Mouse (Mus musculus): ENCODE data around the gene Slc35f6. TPM values are rescaled to one million over a fixed set of nuclear protein-coding genes. Genes with fewer than 3 reads are reported as not detected.

The Slc35f6 gene
- total RNA-seq (2014; fragmentation: Nextera tagmentation), result 18.5 and 23.4 TPM in 2 replicates
- total RNA-seq (2017), result 6.8 and 8.9 TPM in 2 replicates

DNA sequence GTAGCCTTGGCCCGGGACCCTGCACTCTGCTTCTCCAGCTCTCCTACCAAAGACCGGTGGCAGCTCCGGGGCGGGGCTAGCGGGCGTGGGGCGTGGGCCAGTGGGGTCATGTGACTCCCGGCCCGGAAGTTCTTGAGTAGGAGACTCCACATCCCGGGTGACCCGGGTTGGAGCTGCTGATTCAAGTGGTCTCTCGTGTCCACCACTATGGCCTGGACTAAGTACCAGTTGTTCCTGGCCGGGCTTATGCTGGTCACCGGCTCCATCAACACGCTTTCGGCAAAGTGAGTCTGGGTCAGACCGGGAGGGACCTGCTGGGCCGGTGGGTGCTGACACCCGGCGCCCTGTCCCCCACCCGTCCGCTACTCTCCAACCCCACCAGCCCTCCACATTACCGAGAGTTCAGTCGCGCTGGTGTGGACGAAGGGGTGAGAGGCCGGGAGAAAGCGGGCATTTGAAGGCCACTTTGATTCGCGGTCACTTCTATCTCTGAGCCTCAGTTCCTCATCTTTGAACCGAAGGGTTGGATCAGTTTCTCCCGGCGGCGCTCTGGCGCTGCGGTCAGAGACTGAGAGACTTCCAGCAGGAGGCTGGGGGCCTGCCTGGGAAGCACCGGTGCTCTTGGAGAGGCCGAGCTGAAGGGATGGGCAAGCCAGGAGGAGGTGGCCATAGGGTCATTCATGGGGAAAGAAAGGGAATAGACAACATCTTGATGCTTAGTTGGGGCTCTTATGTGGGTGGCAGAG is at the start of gene Slc35f6:
TSS of gene Slc35f6 (plus strand) at position 119 of the 746 bp plus-strand sequence.
- peak; percentile 93 for ATAC-seq (replicated peaks; ENCODE audit: low FRiP score, low TSS enrichment, poor library complexity, severe bottlenecking)

DNA sequence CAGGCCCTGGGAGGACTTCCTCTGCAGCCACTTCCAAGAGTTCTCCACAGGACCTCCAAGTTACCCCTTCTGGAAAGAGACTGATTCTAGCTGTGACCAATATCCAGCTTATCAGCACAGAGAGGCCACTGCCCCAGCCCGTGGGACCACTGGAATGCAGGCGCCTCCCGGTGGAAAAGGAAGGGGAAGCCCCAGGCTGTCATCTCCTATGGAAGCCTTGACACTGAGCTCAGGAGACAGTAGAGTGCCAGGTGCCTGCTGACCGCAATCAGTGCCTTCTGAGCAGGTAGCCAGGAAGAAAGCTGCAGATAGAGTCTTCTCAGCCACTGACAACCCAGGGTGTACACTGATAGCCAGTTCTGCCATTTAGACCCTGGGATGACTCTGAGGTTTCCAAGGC is 46.3 kb upstream of the Slc35f6 start:
- no peak for ATAC-seq (replicated peaks; ENCODE audit: low FRiP score, low TSS enrichment, poor library complexity, severe bottlenecking)

DNA sequence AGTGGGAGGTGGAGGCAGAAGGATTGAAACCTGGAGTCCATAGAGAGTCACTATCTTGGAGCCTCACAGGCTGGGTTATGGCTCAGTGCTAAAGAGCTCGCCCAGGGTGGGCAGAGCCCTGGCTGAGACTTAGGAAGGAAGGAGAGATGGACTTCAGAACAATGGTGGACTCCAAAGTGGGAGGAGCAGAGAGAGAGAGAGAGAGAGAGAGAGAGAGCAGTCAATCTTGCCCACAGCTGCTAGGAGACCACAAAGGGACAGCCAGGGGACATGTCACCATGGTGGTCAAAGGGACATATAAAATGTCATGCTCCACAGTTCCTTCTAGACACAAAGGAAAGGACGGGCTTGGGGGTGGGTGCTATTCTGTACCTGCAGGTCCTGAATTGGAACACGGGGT is 44.5 kb upstream of the Slc35f6 start:
- no peak for ATAC-seq (replicated peaks; ENCODE audit: low FRiP score, low TSS enrichment, poor library complexity, severe bottlenecking)

DNA sequence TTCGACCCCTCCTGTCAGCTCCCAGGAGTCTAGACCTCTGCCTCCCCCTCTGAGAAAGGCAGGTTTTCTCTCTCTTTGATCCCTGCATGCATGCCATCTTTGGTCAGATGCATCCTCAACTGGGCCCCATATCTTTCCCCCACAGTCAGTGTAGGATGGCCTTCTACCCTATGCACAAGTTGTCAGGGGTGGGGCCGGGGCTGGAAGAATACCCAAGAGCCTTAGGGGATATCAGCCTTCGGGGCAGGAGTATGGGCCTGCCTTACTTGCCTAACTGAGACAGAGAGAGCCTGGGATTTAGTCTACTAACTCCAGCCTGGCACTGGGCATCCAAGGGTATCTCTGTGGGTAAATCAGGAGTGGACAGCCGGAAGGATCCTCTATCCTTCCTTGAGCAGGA is 43.8 kb upstream of the Slc35f6 start:
- ATAC-seq (replicated peaks; ENCODE audit: low FRiP score, low TSS enrichment, poor library complexity, severe bottlenecking), result no peak

DNA sequence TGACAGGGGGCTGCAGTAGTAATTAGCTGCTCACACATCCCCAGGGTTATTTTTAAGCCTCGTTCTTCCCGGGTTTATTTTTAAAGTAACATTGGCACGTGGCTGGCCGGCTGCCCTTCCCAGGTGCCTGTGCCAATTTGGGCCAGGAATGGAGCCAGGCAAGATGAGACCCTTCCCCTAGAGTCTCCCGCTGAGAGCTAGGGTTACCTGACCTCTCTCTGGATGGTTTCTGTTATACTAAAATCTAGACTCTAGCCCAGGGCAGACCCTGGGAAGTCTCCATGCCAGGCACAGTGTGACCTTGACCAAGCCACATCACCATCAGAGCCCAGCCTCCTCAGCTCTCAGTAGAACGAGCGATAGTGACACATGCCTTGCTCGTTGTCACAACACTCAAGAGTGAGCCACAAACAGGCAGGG is 43.0 kb upstream of the Slc35f6 start:
- ATAC-seq (replicated peaks; ENCODE audit: low FRiP score, low TSS enrichment, poor library complexity, severe bottlenecking), result no peak

DNA sequence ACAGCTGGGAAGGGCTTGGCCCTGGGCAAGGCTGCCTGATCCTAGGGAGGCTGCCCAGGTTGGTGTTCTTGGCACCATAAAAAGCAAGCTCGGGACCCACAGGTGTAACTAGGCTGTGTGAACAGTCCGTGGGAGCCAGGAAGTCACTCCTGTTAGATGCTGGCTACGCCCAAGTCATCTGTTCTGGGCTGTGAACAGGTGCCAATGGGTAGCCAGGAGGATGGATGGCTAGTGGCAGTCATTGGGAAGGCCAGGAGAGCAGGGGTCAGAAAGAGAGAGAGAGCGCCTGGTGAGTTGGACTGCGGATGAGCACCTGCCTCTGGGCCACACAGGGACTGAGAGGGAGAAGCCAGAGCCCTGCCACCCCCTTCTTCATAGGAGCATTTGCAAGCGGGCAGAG is 42.1 kb upstream of the Slc35f6 start:
- ATAC-seq (replicated peaks; ENCODE audit: low FRiP score, low TSS enrichment, poor library complexity, severe bottlenecking), result no peak

DNA sequence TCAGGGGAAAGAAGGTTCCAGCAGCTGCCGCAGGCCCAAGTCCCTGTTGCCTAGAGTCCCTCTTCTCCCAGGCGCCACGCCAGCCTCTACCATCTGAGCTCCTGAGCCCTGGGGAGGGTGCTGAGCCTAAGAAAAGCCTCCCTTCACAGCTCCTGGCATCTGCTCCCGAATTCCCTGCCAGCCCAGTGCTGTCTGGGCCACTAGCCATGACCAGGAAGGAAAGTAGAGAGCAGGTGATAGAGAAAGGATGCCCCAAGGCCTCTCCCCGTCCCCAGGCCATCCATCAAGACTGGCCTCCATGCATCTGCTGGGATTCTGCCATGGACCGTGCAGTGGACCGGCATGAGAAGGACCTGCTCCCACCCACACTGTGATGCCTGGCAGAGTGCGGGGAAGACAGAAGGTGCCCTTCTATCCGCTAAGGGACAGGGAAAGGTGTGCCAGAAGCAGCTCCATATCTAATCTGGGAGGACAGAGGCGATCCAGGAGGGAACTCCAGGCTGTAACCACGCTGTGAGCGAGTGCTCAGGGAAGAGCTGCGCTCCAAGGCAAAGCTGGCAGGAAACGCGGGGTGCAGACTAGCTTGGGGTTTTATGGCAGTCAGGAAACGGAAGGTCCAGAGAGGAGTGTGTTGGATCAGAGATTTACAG is 41.2 kb upstream of the Slc35f6 start:
- ATAC-seq (replicated peaks; ENCODE audit: low FRiP score, low TSS enrichment, poor library complexity, severe bottlenecking), result no peak

DNA sequence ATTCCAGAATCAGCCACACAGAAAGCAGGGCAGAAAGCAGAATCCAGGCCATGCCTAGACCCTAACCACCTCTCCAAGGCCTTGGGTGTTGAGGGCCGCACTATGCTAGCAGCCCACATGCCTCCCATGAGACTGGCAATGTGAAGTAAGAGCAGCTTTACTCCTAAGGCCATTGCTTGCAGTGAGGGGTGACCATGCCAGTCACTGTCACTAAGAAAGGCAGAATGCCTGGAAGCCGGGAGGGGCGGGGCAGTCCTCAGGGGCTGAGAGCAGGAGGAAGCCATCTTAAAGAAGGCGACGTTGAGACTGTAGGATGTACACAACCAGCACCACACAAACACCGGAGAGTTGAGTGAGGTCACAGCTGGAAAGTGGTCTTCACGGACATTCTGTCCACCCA is 38.6 kb upstream of the Slc35f6 start:
- no peak for ATAC-seq (replicated peaks; ENCODE audit: low FRiP score, low TSS enrichment, poor library complexity, severe bottlenecking)

DNA sequence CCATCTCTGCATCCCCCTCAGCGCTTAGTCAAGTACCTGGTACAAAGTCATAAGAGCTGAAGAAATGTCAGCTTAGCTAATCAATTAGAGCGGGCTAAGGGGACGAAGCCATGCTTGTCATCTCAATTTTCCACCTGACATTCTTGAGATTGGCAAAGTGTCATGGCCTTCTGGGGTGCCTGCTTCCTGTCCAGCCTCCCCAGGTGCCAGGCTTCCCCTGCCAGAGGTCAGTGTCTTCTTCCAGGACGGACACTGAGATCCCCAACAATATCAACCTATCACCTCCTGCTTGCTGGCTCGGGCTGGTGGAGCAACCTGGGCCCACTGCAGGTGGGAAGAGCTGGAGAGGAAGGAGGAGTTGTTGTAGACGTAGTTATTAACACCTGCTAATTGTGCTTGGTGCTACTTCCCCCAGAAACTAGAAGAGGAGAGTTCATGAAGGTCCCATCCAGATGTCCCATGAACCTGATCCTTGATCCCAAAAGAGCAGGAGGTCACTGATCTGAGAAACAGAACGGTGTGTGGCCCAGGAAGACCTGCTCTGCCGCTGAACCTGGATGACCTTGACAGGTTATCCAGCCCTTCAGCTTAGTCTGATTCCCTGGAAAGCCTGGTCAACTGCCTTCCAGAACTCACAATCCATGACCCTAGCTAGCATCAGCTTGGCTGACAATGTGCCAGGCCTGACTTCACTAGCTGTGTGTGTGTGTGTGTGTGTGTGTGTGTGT is 37.7 kb upstream of the Slc35f6 start:
- no peak for ATAC-seq (replicated peaks; ENCODE audit: low FRiP score, low TSS enrichment, poor library complexity, severe bottlenecking)

DNA sequence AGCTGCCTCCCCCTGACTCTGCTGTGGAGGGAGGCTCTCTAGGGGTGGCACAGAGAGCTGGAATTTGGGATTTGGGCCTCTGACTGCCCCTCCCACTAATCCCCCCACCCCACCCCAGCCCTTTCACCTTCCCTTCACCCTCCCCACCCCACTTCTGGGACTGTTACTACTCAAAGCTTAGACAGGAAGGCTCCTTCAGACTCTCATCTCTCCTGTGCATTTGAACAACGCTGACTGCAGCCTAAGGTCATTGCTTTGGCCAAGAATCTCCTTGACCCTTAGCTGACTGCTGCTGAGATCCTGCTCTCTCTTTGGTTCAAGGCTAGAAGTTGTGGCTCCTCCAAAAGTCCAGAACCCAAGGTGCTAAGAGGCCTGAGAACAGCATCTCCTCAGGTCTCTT is 36.6 kb upstream of the Slc35f6 start:
- ATAC-seq (replicated peaks; ENCODE audit: low FRiP score, low TSS enrichment, poor library complexity, severe bottlenecking), result no peak

DNA sequence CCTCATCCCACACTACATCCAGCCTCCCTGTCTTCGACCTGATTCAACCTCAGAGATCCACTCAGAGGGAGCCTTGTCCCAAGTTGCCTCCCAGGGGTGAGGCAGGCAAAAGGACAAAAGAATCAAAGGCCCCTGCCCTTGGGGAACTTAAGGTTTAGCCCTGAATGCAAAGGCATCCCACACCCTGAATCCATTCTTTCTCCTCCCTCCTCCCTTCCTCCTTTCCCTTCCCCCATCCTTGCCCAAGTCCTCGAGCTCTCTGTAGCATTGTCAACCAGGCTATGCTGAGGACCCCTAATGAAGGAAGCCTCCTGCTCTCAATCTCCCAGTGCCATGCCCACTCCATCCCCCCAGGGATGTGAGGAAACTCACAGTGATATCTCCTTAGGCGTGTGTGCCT is 36.0 kb upstream of the Slc35f6 start:
- ATAC-seq (replicated peaks; ENCODE audit: low FRiP score, low TSS enrichment, poor library complexity, severe bottlenecking), result no peak

DNA sequence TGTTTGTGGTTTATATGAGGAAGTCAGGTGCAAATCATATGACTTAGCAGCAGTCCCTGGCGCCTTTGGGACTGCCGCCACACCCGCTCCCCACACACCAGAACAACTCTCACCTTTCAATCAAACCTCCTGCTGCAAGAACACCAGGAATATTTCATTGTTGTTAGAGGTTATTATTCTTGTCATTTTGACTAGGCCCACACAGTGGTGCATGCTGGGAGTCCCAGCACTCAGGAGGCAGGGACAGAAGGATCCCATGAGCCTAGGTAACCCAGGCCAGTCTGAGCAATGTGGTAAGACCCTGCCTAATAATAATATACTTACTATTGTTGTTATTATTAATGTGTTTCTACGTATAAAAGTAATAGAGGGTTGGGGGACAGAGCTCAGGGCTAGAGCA is 35.2 kb upstream of the Slc35f6 start:
- ATAC-seq (replicated peaks; ENCODE audit: low FRiP score, low TSS enrichment, poor library complexity, severe bottlenecking), result no peak

DNA sequence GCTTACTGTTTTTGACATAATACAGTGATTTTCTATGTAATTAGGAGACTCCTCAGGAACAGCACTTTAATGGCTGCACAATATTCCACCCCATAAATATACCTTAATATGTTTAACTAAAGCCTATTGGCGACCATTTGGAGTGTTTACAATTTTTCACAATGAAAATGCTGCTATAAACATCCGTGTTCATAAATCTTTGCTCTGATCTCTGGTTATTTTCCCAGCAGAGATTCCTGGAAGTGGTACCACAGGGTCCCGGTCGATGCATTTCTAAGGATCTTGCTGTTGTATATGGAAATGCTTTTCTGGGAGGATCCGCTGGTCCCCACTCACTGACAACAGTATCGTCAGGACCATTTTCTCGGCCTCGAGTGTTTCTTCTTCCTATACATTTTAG is 34.5 kb upstream of the Slc35f6 start:
- no peak for ATAC-seq (replicated peaks; ENCODE audit: low FRiP score, low TSS enrichment, poor library complexity, severe bottlenecking)

DNA sequence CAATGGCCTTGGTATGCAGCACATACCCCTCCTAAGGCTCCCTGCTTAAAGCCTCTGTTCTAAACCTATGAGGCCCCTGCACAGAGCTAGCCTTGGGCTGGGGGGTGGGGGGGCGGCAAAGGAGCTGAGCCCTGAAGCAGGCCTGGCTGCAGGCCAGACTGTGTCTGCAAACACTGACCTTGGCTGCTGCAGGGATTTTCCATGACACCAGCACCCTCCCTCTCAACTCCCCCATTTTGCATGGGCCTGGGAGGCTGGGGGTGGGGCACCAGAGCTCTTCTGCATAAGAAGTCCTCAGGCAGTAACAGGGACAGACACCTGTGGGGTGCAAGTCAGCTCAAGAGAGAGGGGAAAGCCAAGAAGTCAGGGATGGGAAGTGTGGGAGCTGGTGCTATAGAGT is 33.5 kb upstream of the Slc35f6 start:
- no peak for ATAC-seq (replicated peaks; ENCODE audit: low FRiP score, low TSS enrichment, poor library complexity, severe bottlenecking)

DNA sequence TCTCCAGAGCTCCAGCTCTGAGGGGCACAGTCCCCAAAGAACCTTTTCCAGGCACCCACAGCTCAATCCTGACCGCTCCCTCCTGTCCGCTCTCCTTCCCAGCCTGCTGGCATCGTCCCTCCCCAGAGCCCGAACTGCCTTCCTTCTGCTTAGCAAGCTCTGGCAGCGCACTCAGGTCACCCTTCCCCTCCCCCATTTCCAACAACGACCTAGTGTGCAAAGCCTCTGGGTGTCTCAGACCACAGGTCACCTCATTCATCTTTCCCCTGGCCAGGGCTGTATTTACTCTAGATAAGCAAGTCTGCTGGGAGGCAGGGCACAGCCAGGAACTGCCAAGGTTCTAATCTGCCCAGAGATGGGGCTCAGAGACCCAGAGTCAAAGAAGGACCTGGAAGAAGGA is 32.3 kb upstream of the Slc35f6 start:
- no peak for ATAC-seq (replicated peaks; ENCODE audit: low FRiP score, low TSS enrichment, poor library complexity, severe bottlenecking)

DNA sequence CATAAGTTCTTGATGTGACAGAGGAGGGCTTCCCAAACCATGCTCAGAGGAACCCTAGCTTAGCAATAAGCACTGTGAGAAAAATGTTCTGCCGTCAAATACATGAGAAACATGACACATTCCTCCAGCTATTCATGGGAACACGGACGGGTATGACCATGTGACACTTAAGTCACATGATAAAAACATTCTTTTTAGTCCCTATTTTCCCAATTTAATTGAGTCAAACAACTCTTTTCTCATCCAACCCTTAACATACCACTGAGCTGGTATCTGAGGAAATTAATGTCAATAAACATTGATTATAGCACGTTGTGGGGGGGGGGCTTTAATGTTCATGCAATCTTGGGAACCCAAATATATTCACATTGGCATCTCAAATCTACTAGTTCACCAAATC is 31.9 kb upstream of the Slc35f6 start:
- no peak for ATAC-seq (replicated peaks; ENCODE audit: low FRiP score, low TSS enrichment, poor library complexity, severe bottlenecking)

DNA sequence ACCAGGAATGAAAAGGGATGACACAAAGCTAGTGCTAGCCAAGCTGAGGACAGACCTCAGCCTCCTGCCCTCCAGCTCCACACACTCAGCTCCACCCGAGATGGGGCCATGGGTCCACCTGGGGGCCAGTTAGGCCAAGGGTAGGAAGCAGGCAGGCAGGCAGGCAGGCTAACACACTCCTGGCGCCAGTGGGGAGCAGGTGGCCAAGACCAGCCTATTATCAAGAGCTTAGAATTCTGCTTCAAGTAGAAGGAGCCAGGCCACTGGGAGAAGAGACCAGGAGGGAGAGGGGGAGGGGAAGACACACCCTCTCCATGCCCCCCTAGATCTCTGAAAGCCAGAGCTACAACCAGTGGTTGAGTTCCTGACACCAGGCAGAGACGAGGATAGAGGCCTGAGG is 31.1 kb upstream of the Slc35f6 start:
- no peak for ATAC-seq (replicated peaks; ENCODE audit: low FRiP score, low TSS enrichment, poor library complexity, severe bottlenecking)

DNA sequence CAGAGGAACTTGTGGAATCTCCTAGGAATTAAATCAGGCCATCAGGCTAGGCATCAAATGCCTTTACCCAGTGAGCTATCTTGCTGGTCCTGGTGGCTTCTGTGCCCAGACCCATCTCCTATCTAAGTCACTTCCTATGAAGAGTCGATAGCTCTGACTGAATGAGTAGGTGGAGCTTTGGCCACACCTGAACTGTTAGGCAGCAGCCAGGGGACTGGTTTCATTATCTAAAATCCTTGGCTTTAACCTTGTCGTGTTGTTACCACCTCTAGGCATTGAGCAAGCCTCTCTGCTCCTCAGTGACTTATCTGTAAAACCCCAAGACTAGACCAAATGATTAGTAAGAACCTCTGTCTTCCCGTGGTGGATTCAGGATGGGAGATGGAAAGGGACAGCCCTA is 30.4 kb upstream of the Slc35f6 start:
- no peak for ATAC-seq (replicated peaks; ENCODE audit: low FRiP score, low TSS enrichment, poor library complexity, severe bottlenecking)

DNA sequence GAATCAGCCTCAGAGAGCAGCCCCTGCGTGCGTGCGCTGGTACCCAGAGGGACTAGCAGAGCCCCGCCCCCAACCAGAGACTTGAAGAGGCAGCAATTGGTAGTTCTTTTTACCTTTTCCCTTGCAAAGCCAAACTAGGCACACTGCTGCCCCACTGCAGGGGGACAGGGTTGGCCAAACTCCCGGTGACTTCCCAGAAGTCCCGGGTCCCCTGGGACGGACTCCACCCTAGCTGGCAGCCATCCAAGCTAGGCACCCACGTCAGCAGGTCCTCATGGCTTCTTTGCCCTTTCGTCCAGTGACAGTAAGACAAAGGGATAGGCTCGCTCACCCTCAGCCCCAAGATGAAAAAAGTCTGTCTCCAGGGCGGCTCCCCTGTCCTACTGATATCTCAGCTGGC is 29.9 kb upstream of the Slc35f6 start:
- ATAC-seq (replicated peaks; ENCODE audit: low FRiP score, low TSS enrichment, poor library complexity, severe bottlenecking), result no peak

DNA sequence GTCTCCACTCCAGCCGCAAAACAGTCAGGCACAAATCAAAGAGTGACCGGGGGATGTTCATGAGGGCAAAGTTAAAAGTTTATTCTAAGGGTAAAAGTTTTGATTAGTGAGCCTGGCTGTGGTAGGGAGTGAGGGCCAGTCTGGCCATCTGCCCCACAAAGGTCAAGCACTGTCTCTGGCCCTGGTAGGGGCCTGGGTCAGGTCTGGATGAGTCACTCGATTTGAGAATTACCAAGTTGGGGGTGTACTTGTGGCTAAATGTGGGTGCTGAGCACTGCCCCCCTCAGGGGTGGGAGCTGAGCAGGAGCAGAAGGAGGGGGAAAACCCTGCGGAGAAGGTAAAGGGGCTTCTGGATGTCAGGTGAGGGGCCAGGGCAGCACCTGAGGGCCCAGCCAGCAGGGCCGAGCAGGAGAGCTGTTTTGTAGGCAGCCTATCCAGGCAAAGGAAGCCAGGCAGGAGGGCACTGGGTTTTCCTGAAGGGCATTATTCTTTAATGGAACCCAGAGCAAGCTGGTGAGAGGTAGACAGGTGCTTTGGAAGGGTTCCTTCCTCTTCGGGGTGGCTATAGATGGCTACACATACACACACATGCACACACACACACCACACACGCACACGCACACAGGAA is 29.2 kb upstream of the Slc35f6 start:
- ATAC-seq (replicated peaks; ENCODE audit: low FRiP score, low TSS enrichment, poor library complexity, severe bottlenecking), result no peak

Measured in megakaryocyte-erythroid progenitor cell, adult 5-6 weeks (primary cell).